Mouse (Mus musculus) natural killer cell, adult 2 months (primary cell): ENCODE results near the gene Tmc7.

Experiments
- DNase-seq, 2 experiments: peaks; one replicate each; pipeline ENCODE4 v3.0.0; 2022; ENCODE audit warnings: low spot score in 2 of 2

Tmc7 gene

GRCm38 (mm10) chr7:118584257-118584907 lies at the start of gene Tmc7:
TSS of gene Tmc7 (minus strand) at chr7:118584736.
- DNase-seq: peak in 1 of 2 experiments; percentile 28

GRCm38 (mm10) chr7:118633951-118634350 lies 49.4 kb upstream of the Tmc7 start:
- DNase-seq: no peak

GRCm38 (mm10) chr7:118633094-118633493 lies 48.6 kb upstream of the Tmc7 start:
- no peak for DNase-seq

- DNase-seq: no peak
Measured at GRCm38 (mm10) chr7:118627550-118628298, 43.2 kb upstream of the Tmc7 start.

GRCm38 (mm10) chr7:118621094-118621493 lies 36.6 kb upstream of the Tmc7 start:
- no peak for DNase-seq

- DNase-seq: no peak
Measured at GRCm38 (mm10) chr7:118620243-118620906, 35.8 kb upstream of the Tmc7 start.

DNA sequence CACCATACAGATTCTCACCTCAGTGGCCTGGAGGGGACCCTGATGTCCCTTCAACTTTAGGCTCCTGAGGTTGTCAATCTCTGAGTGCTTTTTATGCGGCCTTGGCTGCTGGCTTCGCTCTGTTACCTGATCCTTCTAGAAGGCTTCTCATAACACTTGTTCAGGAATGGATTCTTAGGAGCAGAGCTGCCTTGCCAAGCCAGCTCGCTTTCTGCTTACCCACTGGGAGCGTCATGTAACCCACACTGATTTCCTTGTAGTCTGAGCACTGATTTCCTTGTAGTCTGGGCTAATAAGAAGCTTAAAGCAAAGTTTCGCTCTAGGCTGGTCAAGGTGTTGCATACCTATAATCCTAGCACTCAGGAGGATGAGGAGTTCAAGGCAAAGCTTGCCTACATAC lies 33.6 kb upstream of the Tmc7 start:
- no peak for DNase-seq

GRCm38 (mm10) chr7:118614076-118614475 lies 29.5 kb upstream of the Tmc7 start:
- DNase-seq: no peak

GRCm38 (mm10) chr7:118611933-118612332 lies 27.4 kb upstream of the Tmc7 start:
- DNase-seq: no peak

GRCm38 (mm10) chr7:118611185-118611749 lies 26.7 kb upstream of the Tmc7 start:
- no peak for DNase-seq

GRCm38 (mm10) chr7:118610721-118611120 lies 26.2 kb upstream of the Tmc7 start:
- no peak for DNase-seq

DNA sequence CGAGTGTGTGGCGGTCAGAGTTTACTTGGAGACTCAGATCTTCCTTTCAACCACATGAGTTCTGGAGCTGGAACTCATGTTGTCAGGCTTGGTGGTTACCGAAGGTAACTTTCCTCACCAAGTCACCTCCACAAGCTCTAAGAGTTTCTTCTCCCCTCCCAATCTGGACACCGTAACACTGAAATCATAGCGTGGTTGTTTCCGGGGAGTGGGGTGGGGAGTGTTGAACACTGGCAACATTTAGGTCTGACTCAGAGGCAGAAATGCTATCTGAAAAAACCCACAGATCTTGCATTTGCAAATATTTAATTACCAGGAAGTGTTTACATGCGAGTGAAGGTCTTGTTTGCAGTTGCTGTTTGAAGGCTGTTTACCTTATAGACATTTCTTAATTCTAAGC lies 25.3 kb upstream of the Tmc7 start:
- no peak for DNase-seq

- no peak for DNase-seq
Measured at GRCm38 (mm10) chr7:118604842-118605241, 20.3 kb upstream of the Tmc7 start.

GRCm38 (mm10) chr7:118599954-118600631 lies 15.6 kb upstream of the Tmc7 start:
- DNase-seq: no peak

- no peak for DNase-seq
Measured at GRCm38 (mm10) chr7:118597201-118597600, 12.7 kb upstream of the Tmc7 start, which contains the start of gene Tmc5. TSS of gene Tmc5 (plus strand) at chr7:118597297.

GRCm38 (mm10) chr7:118596271-118596670 lies 11.7 kb upstream of the Tmc7 start:
- DNase-seq: no peak

DNA sequence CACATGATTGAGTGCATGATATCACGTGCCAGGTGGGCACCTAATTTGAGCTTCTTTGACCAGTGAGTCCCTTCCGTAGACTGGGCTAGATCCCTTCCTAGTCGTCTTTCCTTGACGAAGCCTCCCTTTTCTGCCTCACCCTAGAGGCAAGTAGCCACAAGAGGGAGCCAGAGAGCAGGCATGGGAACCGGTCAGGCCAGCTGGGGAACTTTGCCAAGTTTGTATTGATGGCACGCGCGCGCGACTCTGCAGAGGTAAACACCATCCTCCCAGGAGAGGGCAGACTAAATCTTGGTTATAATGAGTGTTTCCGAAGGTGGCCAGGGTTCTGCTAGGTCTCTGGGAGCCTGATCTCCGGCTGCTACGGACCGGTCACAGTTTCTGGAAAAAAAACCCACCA lies 10.7 kb upstream of the Tmc7 start:
- peak; percentile 47 to 78 for DNase-seq

- DNase-seq: no peak
Measured at GRCm38 (mm10) chr7:118594611-118595010, 10.1 kb upstream of the Tmc7 start.

DNA sequence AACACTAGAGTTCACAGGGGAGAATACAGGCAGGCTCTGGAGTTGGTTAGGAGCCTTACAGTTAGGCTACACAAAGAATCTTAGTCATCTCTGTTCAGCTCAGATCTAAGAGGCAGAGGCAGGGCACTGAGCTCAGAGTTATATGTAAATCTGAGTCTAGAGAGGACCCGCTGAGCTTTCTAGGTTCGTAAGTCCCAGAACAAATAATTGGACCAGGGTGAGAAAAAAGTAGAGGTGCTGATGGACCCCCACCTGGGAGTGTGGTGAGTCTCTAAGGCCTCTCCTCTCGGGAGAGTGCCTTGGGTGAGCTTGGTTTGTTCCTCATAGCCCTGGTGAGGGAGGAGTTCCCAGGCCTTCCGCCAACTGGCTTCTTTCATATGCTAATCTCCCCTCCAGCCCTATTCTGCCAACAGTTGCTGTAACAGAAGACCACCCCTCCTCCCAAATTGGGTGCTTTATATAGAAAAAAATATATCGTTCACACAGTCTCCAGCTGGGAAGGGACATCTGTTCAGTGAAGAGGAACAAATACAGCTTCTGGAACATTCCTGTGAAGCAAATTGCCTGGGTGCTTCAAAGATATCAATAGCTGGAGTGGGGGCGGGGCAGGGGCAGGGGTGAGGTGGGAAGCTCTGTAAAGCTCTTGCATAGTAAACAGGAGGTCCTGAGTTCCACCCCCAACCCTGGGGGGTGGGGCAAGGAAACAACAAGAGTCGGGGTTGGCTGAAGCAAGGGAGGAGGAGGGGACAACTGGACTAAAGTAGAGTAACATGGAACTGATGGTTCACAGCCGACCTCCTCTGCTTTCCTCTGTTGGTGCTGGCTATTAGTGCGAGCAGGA lies 9.3 kb upstream of the Tmc7 start:
- DNase-seq: no peak

DNA sequence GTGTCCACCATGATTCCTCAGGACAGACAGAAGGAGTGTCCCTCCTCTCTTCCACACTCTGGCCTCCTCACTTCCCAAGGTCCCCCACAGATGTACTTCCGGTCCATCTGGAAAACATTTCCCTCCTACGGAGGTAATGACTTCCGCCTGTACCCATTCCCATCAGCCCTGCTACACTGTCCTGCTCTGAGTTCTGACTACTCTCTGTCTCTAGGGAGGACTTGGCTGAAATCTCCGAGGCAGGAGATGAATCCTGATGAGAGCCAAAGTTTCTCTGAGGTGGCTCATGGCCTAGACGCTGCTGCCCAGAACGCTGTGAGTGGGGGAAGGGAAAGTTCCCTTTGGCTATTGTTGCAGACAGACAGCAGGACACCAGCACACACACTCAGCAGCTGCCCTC lies 7.6 kb upstream of the Tmc7 start:
- DNase-seq: no peak

DNA sequence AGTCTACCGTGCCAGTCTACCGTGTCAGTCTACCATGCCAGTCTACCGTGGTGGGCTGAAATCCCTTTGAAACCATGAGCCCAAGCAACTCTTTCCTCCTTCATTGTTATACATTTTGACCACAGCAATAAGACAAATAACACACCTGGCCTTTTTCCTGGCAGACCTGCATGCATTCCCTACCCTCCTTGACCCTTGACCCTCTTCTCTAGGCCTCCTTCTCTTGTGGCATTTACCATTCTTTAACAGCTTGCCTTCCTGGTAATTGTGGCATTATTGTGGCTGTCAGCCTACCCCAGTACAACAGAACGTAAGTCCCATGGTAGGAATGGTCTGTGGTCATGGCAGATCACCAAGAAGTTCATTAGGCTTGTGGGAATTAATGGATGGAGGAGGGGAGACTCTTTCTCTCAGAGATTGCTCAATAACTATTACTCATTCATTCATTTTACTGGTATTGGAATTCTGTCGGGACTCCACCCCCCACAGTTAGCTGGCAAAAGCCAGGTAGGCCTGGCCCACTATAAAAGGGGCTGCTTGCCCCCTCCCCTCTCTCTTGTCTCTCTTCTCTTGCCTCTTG lies 6.3 kb upstream of the Tmc7 start:
- no peak for DNase-seq
